Mouse (Mus musculus) left cerebral cortex, adult 11 months (tissue): Measurements from ENCODE around the gene Il21r.

Experiments used
- DNase-seq: peaks from one replicate; pipeline ENCODE4 v3.0.0; 2022; ENCODE audit warnings: low spot score

Il21r gene

DNA sequence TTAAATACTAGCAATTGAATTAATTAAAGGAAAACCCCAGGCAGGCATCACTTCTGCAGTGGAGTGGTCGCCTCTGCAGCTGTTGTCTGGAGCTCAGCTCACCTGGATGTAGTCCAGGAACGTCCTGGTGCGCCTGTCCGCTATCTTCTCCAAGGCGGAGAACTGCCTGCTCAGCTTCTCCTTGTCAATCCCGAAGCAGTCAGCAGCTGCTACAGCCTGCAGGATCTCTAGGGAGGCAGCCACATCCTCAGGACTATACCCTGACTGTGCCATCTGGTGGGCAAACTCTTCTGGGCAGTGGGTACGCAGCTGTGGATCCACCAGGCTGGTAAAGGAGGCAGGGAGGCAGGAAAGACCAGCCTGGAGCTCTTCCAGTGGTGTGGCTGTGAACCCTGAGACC is 42.2 kb downstream of the Il21r start:
- DNase-seq: no peak

GRCm38 (mm10) chr7:125649013-125649412 is 45.8 kb downstream of the Il21r start:
- no peak for DNase-seq

GRCm38 (mm10) chr7:125657511-125657910 is 54.3 kb downstream of the Il21r start:
- DNase-seq: no peak

GRCm38 (mm10) chr7:125663654-125664053 is 60.4 kb downstream of the Il21r start:
- no peak for DNase-seq

DNA sequence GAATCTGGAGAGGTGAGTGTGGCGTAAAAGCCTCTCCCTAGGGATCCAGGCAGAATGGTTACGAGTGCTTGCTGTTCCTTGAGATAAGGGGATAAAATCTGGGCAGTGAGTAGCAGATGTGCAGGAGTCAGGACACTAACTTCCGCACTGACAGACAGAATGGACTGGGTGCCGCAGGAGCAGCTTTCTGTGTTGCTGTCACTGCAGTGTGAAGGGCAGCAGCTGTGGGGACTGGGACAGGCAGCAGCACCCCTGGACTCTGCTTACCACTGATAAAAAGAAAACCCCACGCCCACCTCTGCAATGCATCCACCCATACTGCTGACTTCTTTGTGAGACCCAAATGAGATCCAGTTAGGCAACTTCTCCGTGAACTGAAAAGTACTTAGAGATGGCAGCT is 67.6 kb downstream of the Il21r start:
- no peak for DNase-seq

- no peak for DNase-seq
Observed at GRCm38 (mm10) chr7:125671396-125671795, 68.2 kb downstream of the Il21r start.

DNA sequence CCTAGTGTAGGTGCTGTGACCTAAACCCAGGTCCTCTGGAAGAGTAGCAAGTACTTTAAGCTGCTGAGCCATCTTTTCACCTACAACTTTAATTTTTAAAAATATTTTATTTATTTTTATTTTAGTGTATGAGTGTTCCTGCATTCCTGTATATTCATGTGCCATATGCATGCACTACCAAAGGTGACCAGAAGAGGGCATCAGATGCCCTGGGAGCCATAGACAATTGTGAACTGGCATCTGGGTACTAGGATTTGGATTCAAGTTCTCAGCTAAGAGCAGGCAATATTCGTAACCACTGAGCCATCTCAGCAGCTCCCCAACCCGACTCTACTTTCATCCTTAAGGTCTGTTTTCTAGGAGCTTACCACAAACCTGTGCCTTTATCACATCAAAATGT is 71.7 kb downstream of the Il21r start:
- DNase-seq: no peak

- no peak for DNase-seq
Observed at GRCm38 (mm10) chr7:125678756-125679155, 75.5 kb downstream of the Il21r start.

DNA sequence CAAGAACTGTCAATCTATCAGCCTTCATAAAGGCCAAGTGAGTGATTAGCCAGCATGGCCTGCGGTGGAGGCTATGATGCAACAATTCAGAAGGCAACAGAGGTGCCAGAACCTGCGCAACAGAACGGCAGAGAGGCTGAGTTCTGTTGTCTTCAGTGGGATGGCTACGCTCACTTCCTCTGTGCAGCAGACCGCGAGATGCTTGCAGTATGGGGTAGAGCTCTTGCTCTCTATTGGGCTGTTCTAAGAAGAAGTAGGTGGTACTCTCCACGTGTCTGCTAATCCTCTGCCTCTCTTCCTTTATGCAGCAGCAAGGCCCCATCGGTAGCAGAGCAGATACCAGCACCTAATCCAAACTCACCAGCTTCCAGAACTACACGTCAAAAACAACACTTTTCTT is 76.7 kb downstream of the Il21r start:
- DNase-seq: no peak
